Mouse (Mus musculus) thymus, postnatal 14 days (tissue): ENCODE measurements around the gene Luc7l.
A peak's percentile ranks its signal among the peaks of the same experiment; 100 is the strongest.
"Not testable (repeated sequence)": the region's sequence is repeated elsewhere in the genome, so short reads cannot be mapped to it uniquely, and the experiment has no call there.

Source experiments
- DNase-seq: peaks from one replicate; pipeline ENCODE4 v3.0.0; 2021

Luc7l gene

DNA sequence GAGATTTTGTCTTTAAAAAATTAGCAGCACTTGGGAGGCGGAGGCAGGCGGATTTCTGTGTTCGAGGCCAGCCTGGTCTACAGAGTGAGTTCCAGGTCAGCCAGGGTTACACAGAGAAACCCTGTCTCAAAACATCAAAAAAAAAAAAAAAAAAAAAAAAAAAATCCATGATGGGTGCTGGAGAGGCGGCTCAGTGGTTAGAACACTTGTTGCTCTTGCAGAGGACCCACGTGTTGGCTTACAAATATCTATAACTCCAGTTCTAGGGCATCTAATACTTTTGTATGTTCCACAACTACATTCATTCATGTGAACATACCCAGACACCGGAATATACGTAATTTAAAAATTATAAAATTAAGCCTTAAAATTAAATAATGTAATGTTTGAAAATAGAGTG is 2.6 kb downstream of the Luc7l start:
- DNase-seq: no peak

DNA sequence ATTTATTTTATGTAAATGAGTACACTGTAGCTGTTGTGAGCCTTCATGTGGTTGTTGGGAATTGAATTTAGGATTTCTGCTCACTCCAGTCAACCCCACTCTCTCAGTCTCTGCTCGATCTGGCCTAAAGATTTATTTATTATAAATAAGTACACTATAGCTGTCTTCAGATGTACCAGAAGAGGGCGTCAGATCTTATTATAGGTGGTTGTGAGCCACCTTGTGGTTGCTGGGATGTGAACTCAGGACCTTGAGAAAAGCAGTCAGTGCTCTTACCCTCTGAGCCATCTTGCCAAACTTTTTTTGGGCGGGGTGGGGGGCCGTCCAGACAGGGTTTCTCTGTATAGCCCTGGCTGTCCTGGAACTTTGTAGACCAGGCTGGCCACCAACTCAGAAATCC is 9.1 kb downstream of the Luc7l start:
- no peak for DNase-seq

DNA sequence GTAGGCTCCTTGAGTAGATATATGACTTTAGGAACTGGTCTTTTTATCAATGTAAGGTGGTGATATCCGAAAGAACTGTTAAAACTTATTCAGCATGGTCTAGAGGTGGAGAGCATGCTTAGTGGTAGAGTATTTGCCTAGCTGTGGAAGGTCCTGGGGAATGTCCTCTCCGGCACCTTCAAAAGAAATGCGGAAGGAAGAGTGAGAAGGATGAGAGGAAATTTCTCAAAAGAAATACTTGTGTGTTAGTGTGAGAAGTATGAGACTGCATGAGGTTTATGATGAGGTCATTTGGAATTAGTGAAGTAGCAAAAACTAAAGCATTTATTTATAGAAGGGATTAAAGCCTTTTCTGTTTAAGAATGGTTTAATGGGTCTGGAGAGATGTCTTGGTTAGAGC is 9.7 kb downstream of the Luc7l start:
- DNase-seq: no peak

DNA sequence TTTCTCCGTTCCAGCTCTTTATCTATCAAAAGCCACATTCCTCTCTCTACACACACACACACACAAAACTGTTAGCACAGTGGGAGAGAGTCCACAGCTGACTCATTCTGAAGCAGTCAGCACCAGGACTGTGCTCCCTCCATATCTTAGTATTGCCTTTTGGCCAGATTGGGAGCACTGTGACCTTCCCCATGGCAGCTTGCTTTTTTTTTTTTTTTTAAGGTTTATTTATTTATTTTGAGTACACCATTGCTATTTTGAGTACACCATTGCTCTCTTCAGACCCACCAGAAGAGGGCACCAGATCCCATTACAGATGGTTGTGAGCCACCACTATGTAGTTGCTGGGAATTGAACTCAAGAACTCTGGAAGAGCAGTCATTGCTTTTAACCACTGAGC is 16.2 kb downstream of the Luc7l start:
- no peak for DNase-seq

DNA sequence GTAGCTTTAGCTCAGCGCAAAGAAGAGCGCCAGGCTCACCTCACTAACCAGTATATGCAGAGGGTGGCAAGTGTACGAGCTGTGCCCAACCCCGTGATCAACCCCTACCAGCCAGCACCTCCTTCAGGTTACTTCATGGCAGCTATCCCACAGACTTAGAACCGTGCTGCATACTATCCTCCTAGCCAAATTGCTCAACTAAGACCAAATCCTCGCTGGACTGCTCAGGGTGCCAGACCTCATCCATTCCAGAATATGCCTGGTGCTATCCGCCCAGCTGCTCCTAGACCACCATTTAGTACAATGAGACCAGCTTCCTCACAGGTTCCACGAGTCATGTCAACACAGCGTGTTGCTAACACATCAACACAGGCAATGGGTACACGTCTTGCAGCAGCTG is 16.9 kb downstream of the Luc7l start:
- DNase-seq: not testable (repeated sequence)

DNA sequence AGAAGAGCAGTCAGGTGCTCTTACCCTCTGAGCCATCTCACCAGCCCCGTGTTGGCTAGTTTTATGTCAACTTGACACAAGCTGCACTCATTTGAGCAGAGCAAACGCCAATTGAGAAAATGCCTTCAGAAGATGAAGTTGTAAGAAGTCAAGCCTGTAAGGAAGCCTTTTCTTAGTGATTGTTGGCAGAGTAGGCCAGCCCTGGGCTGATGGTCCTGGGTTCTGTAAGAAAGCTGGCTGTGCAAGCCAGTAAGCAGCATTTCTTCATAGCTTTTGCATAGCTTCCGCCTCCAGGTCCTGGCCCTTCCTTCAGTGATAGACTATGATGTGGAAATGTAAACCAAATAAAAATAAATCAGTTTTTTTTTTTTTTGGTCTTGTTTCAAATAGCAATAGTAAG is 19.9 kb downstream of the Luc7l start:
- DNase-seq: no peak

DNA sequence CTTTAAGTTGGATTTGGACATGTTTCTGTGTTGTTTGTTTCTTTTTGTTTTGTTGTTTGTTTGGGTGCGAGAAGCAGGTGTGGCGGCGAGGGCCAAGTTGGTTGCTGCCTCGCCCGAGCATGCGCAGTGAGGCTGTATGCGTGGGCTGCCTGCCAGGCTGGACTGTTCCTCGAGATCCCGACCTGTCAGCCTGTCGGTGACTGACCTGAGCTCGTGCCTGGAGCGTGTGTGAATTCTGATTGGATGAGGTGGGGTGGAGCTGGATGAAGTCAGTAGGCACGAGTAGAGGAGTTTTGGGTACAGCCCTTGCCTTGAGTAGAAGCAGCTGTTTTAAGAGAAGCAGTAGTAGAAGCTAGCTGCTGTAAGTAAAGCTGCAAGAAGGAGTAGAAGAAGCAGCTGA is 23.2 kb downstream of the Luc7l start:
- DNase-seq: no peak

DNA sequence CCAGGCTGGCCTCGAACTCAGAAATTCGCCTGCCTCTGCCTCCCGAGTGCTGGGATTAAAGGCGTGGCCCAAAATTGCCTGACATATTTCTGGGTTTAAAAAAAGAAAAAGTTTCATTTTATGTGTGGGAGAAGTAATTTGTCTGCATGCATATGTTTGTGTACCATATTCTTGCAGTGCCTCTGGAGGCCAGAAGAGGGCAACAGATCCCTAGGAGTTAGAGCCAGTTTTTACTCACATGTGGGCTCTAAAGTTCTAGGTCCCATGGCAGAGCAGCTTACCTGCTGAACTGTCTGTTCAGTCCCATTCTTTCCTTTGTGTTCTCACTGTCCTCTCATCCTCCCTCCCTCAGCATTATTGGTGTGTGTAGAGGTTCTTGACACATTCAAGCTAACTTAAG is 24.0 kb downstream of the Luc7l start:
- peak; percentile 57 for DNase-seq

DNA sequence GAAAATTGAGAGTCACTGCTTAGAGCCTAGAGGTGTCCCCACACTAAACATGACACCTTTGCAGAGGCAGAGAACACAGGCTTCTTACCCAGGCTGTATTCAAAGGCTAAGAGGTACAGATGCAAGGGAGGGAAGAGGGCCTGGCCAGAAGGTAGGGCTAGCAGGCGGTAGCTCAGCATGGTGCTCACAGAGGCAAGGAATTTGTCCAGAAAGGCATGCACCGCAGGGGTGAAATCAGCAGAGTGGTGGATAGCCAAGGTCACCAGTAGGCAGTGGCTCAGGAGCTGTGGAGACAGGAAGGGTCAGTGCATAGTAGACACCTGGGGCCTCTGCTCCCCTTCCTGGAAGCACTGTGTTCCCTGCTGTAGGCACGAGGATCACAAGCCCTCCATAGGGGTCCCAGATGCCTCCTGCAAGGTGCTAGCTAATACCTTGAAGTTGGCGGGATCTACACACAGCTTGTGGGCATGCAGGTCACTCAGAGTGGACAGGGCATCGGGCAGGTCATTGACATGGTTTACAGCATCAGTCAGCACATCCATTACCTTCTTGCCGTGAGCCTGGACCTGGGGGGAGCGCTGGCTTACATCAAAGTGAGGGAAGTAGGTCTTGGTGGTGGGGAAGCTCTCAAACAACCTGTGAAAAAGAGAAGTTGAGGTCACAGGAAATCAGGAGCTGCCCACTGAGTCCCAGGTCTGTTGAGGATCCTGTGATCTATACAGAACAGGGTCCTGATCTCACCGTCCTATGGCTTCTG is 33.7 kb downstream of the Luc7l start:
- DNase-seq: no peak

DNA sequence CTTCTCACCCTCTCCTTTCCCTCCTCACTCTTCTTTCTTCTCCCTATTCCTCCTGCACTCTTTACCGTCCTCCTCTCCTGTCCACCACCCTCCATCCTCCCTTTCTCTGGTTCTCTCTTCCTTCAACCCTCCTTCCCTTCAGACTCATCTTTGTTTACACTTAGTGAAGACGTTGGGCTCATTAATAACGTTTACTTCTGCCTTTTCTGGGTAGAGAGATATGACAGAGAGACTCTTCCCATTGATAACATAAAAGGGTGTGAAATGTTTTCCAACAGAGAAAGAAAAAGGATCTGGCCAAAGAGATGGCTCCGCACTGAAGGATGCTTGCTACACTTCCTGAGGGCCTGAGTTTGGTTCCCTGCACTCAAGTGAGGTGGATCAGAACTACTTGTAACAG is 36.8 kb downstream of the Luc7l start:
- DNase-seq: no peak

DNA sequence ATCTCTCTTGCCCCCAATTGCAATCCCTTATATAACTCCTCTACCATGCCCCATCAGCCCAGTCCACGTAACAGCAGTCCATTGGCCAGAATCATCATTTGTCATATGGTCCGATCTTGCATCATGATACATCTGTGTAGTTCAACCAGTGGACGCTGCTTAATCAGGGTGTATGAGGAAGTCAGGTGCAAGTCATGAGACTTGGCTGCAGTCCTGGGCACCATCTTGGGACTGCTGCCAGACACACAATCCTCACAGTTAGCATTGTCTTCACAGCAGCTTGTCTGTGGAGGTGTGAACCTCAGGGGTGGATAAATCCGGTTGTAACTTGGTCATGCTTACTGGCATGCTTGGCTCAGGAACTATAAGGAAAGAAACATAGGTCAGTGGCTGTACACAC is 45.6 kb downstream of the Luc7l start:
- DNase-seq: not testable (repeated sequence)

DNA sequence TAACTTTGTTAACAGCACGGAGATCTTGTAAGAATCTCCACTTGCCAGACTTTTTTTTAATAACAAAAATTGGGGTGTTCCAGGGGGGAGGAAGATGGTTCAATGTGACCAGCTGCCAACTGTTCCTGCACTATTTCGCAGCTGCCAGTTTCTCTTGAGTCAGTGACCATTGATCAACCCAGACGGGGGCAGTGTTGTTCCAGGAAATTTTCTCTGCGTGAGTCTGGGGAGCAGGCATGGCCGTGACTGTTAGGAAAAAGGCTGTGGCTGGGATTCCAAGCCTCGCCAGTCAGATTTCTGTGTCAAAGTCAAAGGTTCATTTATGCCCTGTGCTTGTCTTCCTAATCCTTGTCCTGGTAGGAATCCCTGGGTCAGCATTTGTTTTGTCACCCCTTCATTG is 61.6 kb downstream of the Luc7l start:
- DNase-seq: peak; percentile 69

DNA sequence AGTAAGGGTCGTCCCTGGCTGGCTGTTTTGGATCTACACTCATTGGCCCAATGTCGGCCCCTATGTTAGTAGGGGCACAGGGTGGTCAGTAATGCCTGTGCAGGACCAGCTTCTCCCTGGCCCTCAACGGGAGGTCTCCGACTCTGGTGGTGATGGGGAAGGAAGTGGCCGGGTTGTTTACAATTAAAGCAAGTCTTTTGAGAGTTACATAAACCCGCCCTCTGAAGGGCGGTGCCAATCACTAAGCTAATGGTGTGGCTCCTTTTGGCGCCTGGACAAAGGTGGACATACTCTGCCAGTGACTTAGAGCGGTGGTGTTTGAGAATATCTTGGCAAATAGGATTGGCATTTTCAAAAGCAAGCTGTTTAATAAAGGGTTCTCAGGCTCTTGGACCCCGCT is 62.8 kb downstream of the Luc7l start:
- no peak for DNase-seq

DNA sequence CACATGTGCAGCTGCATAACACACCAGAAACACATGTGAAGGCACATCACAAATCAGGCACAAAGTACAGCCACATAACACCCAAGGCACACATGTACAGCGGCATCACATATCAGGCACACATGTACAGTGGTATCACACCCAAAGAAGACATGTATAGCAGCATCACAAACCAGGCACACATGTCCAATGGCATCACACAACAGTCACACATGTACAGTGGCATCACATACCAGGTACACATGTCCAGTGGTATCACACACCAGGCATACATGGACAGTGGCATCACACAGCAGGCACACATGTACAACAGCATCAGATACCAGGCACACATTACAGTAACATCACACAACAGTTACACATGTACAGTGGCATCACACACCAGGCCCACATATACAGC is 65.7 kb downstream of the Luc7l start:
- DNase-seq: no peak
